Mouse (Mus musculus): ENCODE measurements around the gene Gm17359. TPM values are rescaled to one million over a fixed set of nuclear protein-coding genes. Genes with fewer than 3 reads are reported as not detected.
A peak's percentile ranks its signal among the peaks of the same experiment; 100 is the strongest.

The Gm17359 gene
- polyA plus RNA-seq, 1 experiment from 2014 or later: not detected

GRCm38 (mm10) chr3:79408546-79408945, 72.1 kb downstream of the Gm17359 start:
- H3K9ac ChIP-seq: no peak overlapping the region
- no peaks in the 10 kb centered on the region for H3K36me3 ChIP-seq (replicated peaks; ENCODE audit: control insufficient read depth, insufficient read depth)
- no peak overlapping the region for H3K4me3 ChIP-seq (replicated peaks; ENCODE audit: low read length)
- H3K4me2 ChIP-seq (replicated peaks): no peak overlapping the region
- no peak overlapping the region for H3K27ac ChIP-seq
- whole genome bisulfite sequencing: 28% methylated on average over 4 of the region's 4 CpGs
- H3K4me1 ChIP-seq (replicated peaks; ENCODE audit: control insufficient read depth, insufficient read depth, low read length): peaks cover 12% of the 10 kb centered on the region
- DNase-seq (ENCODE audit: low spot score): no peak
- no peak for ATAC-seq (ENCODE audit: low FRiP score)
- no peaks in the 10 kb centered on the region for H3K9me3 ChIP-seq (ENCODE audit: control insufficient read depth, low read length)
- no peaks in the 10 kb centered on the region for H3K27me3 ChIP-seq (ENCODE audit: control insufficient read depth, insufficient read depth, low read length)

- ATAC-seq (ENCODE audit: low FRiP score) (peak; percentile 68; the same call in 1 of the 2 replicates), DNase-seq (ENCODE audit: low spot score) (peak; percentile 57)
- Histone ChIP-seq H3K4me1 (replicated peaks; ENCODE audit: control insufficient read depth, insufficient read depth, low read length) (peaks cover 12% of the 10 kb centered on the region), H3K4me3 (replicated peaks; ENCODE audit: low read length) (no peak overlapping the region), H3K36me3 (replicated peaks; ENCODE audit: control insufficient read depth, insufficient read depth) (no peaks in the 10 kb centered on the region), H3K27ac (no peak overlapping the region), H3K9ac (no peak overlapping the region), H3K9me3 (ENCODE audit: control insufficient read depth, low read length) (no peaks in the 10 kb centered on the region), H3K27me3 (ENCODE audit: control insufficient read depth, insufficient read depth, low read length) (no peaks in the 10 kb centered on the region), H3K4me2 (replicated peaks) (no peak overlapping the region)
- WGBS: 18% methylated on average over 10 of the region's 10 CpGs
These were observed 73.6 kb downstream of the Gm17359 start for GRCm38 (mm10) chr3:79409927-79410628.

- no peaks in the 10 kb centered on the region for H3K27me3 ChIP-seq (ENCODE audit: control insufficient read depth, insufficient read depth, low read length)
- no peak overlapping the region for H3K4me3 ChIP-seq (replicated peaks; ENCODE audit: low read length)
- H3K4me2 ChIP-seq (replicated peaks): no peak overlapping the region
- no peak overlapping the region for H3K27ac ChIP-seq
- no peaks in the 10 kb centered on the region for H3K36me3 ChIP-seq (replicated peaks; ENCODE audit: control insufficient read depth, insufficient read depth)
- no peak for ATAC-seq (ENCODE audit: low FRiP score)
- H3K9me3 ChIP-seq (ENCODE audit: control insufficient read depth, low read length): no peaks in the 10 kb centered on the region
- peaks cover 12% of the 10 kb centered on the region for H3K4me1 ChIP-seq (replicated peaks; ENCODE audit: control insufficient read depth, insufficient read depth, low read length)
- H3K9ac ChIP-seq: no peak overlapping the region
- DNase-seq (ENCODE audit: low spot score): no peak
- WGBS: 29% methylated on average over 5 of the region's 5 CpGs
These were observed 74.2 kb downstream of the Gm17359 start for GRCm38 (mm10) chr3:79410629-79410995.

- WGBS: 69% methylated on average over 2 of the region's 2 CpGs
- DNase-seq (ENCODE audit: low spot score) (no peak), ATAC-seq (ENCODE audit: low FRiP score) (no peak)
- no peaks in the 10 kb centered on the region for H3K36me3 ChIP-seq (replicated peaks; ENCODE audit: control insufficient read depth, insufficient read depth)
- no peak overlapping the region for H3K4me2 ChIP-seq (replicated peaks)
- no peak overlapping the region for H3K4me3 ChIP-seq (replicated peaks; ENCODE audit: low read length)
- no peaks in the 10 kb centered on the region for H3K9me3 ChIP-seq (ENCODE audit: control insufficient read depth, low read length)
- H3K4me1 ChIP-seq (replicated peaks; ENCODE audit: control insufficient read depth, insufficient read depth, low read length): peaks cover 17% of the 10 kb centered on the region
- no peaks in the 10 kb centered on the region for H3K27me3 ChIP-seq (ENCODE audit: control insufficient read depth, insufficient read depth, low read length)
- no peak overlapping the region for H3K9ac ChIP-seq
- H3K27ac ChIP-seq: no peak overlapping the region
These were observed 75.2 kb downstream of the Gm17359 start for GRCm38 (mm10) chr3:79411666-79412065.

- H3K9ac ChIP-seq: no peak overlapping the region
- H3K4me3 ChIP-seq (replicated peaks; ENCODE audit: low read length): no peak overlapping the region
- no peak overlapping the region for H3K27ac ChIP-seq
- no peaks in the 10 kb centered on the region for H3K27me3 ChIP-seq (ENCODE audit: control insufficient read depth, insufficient read depth, low read length)
- WGBS: 94% methylated on average over 1 of the region's 1 CpGs
- ATAC-seq (ENCODE audit: low FRiP score) (no peak), DNase-seq (ENCODE audit: low spot score) (no peak)
- no peak overlapping the region for H3K4me2 ChIP-seq (replicated peaks)
- H3K4me1 ChIP-seq (replicated peaks; ENCODE audit: control insufficient read depth, insufficient read depth, low read length): peaks cover 25% of the 10 kb centered on the region
- no peaks in the 10 kb centered on the region for H3K36me3 ChIP-seq (replicated peaks; ENCODE audit: control insufficient read depth, insufficient read depth)
- H3K9me3 ChIP-seq (ENCODE audit: control insufficient read depth, low read length): no peaks in the 10 kb centered on the region
These were observed 77.0 kb downstream of the Gm17359 start for GRCm38 (mm10) chr3:79413492-79413891.

- no peak overlapping the region for H3K4me2 ChIP-seq (replicated peaks)
- DNase-seq (ENCODE audit: low spot score) (no peak), ATAC-seq (ENCODE audit: low FRiP score) (no peak)
- WGBS: 84% methylated on average over 5 of the region's 5 CpGs
- H3K9me3 ChIP-seq (ENCODE audit: control insufficient read depth, low read length): no peaks in the 10 kb centered on the region
- H3K4me3 ChIP-seq (replicated peaks; ENCODE audit: low read length): no peak overlapping the region
- H3K4me1 ChIP-seq (replicated peaks; ENCODE audit: control insufficient read depth, insufficient read depth, low read length): peaks cover 15% of the 10 kb centered on the region
- no peak overlapping the region for H3K27ac ChIP-seq
- H3K9ac ChIP-seq: no peak overlapping the region
- no peaks in the 10 kb centered on the region for H3K27me3 ChIP-seq (ENCODE audit: control insufficient read depth, insufficient read depth, low read length)
- no peaks in the 10 kb centered on the region for H3K36me3 ChIP-seq (replicated peaks; ENCODE audit: control insufficient read depth, insufficient read depth)
These were observed 78.6 kb downstream of the Gm17359 start for GRCm38 (mm10) chr3:79415081-79415480.

- H3K4me3 ChIP-seq (replicated peaks; ENCODE audit: low read length): no peak overlapping the region
- no peaks in the 10 kb centered on the region for H3K27me3 ChIP-seq (ENCODE audit: control insufficient read depth, insufficient read depth, low read length)
- no peak overlapping the region for H3K9ac ChIP-seq
- H3K36me3 ChIP-seq (replicated peaks; ENCODE audit: control insufficient read depth, insufficient read depth): no peaks in the 10 kb centered on the region
- ATAC-seq (ENCODE audit: low FRiP score): no peak
- DNase-seq (ENCODE audit: low spot score): no peak
- H3K4me1 ChIP-seq (replicated peaks; ENCODE audit: control insufficient read depth, insufficient read depth, low read length): peaks cover 13% of the 10 kb centered on the region
- H3K27ac ChIP-seq: no peak overlapping the region
- H3K9me3 ChIP-seq (ENCODE audit: control insufficient read depth, low read length): no peaks in the 10 kb centered on the region
- no peak overlapping the region for H3K4me2 ChIP-seq (replicated peaks)
These were observed 79.5 kb downstream of the Gm17359 start for GRCm38 (mm10) chr3:79415929-79416328.

- DNase-seq (ENCODE audit: low spot score) (peak; percentile 57), ATAC-seq (ENCODE audit: low FRiP score) (peak; percentile 82)
- peaks cover 13% of the 10 kb centered on the region for H3K4me1 ChIP-seq (replicated peaks; ENCODE audit: control insufficient read depth, insufficient read depth, low read length)
- H3K27me3 ChIP-seq (ENCODE audit: control insufficient read depth, insufficient read depth, low read length): no peaks in the 10 kb centered on the region
- no peaks in the 10 kb centered on the region for H3K36me3 ChIP-seq (replicated peaks; ENCODE audit: control insufficient read depth, insufficient read depth)
- H3K9ac ChIP-seq: no peak overlapping the region
- no peak overlapping the region for H3K4me2 ChIP-seq (replicated peaks)
- no peak overlapping the region for H3K4me3 ChIP-seq (replicated peaks; ENCODE audit: low read length)
- H3K27ac ChIP-seq: peak overlapping the region; percentile 55
- no peaks in the 10 kb centered on the region for H3K9me3 ChIP-seq (ENCODE audit: control insufficient read depth, low read length)
- WGBS: 17% methylated on average over 4 of the region's 4 CpGs
These were observed 80.7 kb downstream of the Gm17359 start for GRCm38 (mm10) chr3:79416944-79417680.

GRCm38 (mm10) chr3:79418921-79419320, 82.5 kb downstream of the Gm17359 start:
- Histone ChIP-seq H3K9me3 (ENCODE audit: control insufficient read depth, low read length) (no peaks in the 10 kb centered on the region), H3K4me1 (replicated peaks; ENCODE audit: control insufficient read depth, insufficient read depth, low read length) (peaks cover 13% of the 10 kb centered on the region), H3K4me2 (replicated peaks) (no peak overlapping the region), H3K27ac (no peak overlapping the region), H3K36me3 (replicated peaks; ENCODE audit: control insufficient read depth, insufficient read depth) (no peaks in the 10 kb centered on the region), H3K9ac (no peak overlapping the region), H3K27me3 (ENCODE audit: control insufficient read depth, insufficient read depth, low read length) (no peaks in the 10 kb centered on the region), H3K4me3 (replicated peaks; ENCODE audit: low read length) (no peak overlapping the region)
- DNase-seq (ENCODE audit: low spot score) (no peak), ATAC-seq (ENCODE audit: low FRiP score) (no peak)
- WGBS: 83% methylated on average over 14 of the region's 14 CpGs
